Mouse (Mus musculus) lung, postnatal 14 days (tissue): ENCODE measurements around the gene Hps6.

ENCODE experiments used
- DNase-seq: peaks from one replicate; pipeline ENCODE4 v3.0.0; 2021

The Hps6 gene

DNA sequence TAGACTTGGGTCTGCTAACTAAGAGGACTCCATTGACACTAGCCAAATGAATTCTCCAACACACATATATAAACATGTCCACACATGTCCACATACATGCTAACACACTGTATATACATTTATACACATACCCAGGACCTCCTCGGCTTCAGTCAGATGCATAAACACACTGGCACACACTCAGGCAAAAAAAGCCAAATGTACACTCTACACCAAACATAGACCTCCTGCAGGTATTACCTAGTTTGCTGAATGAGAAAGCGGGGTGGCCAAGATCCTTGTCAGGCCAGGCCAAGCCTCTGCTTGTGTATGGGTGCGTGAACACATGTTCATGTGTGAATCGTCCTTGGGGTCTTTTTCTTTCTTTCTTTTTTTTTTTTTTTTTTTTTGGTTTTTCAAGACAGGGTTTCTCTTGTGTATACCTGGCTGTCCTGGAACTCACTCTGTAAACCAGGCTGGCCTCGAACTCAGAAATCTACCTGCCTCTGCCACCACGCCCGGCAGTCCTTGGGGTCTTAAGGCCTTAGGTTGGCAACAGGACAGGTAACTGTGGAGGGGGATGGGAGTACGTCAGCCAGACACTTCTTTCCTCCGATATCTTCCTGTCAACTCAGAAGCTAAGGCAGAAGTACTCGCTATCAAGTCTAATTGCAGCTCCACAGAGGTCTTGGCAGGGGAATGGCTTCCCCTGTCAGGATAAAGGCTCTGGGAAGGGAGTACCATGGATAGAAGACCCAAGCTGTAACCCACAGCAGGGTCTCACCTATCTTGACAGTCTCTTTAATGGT is 27.1 kb downstream of the Hps6 start:
- DNase-seq, result no peak

DNA sequence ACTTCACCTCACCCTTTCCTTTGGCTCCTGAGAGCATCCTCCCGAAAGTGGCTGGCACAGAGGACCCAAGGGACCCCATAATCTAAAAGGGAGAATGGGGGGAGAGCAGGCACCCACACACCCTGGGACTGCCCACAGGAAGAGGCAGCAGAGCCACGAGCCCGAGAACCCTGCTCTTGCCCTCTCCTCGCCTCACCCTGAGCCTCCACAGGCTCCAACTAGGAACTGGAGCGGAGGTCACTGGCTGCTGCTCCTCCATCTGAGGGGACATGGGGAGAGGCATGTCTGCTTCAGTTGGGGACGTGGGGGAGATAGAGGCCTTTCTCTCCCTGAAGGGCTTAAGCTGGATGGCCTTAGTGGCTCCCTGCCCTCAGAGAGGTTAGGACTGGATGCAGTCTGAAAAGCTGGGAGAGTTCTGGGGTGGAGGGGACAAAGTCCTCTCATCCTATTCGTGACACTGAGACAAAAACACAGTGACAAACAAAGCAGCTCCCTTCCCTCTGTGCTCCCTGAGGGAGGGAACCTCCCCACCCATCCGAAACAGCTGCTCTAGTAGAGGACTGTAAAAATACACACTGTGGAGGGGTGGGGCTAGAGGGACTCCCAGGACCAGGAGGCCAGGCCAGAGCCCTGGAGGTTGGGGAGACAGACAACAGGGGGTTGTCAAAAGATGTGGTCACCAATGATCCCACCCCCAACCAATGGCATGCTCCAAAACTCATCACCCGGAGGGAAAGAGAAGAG is 28.6 kb downstream of the Hps6 start:
- DNase-seq, result no peak

DNA sequence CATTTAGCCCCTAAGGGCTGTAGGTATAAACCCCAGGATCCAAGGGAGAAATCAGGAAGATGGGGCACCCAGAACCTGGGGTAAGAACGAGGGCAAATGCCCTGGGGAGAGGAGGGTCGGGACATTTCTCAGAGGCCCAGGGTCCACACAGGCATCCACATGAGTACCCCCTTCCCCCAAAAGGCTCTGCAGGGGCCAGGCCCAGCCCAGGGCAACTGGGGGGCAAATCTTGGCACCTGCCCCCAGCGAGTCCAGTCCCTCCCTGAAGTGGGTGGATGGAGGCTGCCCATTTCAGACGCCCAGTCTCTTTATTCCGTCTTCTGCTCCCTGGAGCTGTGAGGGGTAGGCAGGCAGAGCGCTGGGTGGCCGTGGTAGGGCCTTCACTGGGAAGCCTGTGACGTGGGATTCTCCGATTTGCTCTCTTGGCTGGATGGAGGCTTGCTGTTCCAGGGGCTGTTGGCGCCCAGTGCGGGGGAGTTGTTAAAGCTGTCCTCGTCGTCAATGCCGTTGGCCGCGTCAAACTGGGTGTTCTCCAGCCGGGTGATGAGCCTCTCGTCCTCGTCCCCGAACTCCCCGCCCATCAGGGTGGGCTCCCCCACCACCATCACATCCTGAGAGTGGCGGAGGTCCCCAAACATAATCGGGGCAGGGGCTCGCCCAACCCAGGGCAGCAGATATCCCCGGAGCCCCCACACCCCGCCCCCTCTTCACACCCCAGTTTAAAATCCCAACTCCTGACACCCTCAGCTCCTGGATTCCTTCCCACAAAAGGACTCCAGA is 29.6 kb downstream of the Hps6 start:
- DNase-seq, result no peak

DNA sequence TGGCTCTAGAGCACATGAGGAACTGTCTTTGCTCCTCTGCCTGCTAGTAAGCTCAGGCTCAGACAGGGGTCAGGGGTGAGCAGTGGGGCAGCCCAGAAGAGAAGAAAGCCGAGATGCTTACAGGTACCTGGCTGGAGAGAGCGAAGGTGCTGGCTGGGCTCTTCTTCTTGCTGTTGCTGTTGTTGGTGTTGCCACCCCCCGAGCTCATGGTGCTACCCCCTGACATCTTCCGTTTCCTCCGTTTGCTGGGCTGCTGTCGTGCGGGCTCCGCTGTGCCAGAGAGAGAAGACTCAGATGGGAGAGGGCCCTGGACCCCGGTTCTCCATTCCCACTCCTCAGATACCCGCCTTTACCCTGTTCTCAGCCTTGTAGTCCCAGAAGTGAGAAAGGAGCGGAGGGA is 30.6 kb downstream of the Hps6 start:
- DNase-seq, result no peak

DNA sequence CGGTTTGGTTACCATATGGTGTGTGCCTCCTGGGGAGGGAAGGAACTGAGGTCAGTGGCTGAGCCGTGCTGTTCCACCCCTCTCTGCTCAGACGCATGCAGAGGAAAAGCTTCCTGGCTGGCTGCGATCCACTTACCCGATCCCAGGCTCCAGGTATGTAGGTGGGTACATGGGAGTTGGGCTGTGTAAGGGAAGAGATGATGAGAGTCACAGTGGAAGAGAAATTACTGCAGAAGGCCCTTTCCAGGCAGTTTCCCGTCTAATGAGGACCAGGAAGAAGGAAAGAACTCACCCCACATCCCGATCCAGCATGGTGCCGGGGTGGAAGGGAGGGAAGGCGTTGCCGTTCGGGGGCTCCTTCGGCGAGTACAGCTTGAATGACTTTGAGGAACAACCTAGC is 32.7 kb downstream of the Hps6 start:
- no peak for DNase-seq

DNA sequence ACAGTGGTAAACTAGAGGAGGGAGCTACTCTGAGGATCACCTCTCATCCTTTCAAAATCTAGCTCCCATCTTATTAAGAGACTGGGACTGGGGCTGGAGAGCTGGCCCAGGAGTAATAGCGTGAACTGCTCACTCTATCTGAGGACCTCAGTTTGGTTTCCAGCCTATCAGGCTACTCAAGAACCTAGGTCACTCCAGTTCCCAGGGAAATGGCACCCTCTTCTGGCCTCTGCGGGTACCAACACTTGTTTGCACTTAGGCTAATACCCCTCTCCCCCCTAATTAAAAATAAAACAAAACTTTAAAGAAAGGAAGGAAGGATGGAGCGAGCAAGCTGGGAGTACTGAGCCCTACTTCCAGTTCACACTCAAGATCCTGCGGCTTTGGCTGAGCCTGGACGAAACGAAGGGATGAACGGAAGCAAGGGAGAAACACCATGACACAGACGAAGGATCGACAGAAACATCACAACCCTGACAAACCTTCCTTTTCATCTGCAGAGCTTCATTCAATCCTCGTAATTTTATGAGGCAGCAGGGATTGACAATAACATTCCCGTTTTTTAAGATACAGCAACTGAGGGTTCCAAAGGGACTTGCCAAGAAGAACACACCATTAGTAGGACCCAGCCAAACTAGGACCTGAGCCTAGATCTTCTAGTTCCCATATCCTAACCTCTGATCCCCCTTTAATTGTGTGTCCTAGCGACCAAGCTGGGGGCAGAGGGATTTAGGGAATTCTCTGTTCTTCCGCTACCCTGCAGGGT is 33.4 kb downstream of the Hps6 start:
- no peak for DNase-seq

DNA sequence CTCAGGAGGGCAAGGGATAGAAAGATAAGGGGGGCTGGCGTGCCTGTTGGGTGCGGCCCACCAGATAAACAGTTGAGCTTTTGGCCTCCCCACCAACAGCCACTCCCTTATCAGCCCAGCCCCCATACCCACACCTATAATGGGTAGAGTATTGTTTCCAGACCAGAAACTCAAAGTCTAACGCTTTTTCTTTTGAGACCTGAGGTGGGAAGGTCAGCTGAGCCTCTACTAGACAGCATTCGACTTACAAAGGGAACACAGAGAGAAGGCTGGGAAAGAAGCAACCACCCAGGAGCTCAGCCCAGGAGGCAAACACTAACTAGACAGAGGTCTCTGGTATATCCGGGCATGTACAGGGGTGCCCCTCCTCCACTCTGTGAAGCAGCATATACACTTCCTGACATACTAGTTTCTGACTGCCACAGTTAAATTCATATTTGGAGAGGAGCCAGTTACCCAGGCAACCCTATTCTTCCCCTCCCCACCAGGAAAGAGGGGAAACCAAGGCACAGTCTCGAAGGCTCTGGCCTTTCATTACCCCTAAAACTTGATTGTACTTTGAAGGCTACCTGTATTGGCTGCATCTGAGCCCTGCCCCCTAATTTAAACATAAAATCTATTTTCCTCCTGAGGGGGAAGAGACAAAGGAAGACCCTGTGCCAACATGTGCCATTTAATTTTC is 34.1 kb downstream of the Hps6 start:
- no peak for DNase-seq

DNA sequence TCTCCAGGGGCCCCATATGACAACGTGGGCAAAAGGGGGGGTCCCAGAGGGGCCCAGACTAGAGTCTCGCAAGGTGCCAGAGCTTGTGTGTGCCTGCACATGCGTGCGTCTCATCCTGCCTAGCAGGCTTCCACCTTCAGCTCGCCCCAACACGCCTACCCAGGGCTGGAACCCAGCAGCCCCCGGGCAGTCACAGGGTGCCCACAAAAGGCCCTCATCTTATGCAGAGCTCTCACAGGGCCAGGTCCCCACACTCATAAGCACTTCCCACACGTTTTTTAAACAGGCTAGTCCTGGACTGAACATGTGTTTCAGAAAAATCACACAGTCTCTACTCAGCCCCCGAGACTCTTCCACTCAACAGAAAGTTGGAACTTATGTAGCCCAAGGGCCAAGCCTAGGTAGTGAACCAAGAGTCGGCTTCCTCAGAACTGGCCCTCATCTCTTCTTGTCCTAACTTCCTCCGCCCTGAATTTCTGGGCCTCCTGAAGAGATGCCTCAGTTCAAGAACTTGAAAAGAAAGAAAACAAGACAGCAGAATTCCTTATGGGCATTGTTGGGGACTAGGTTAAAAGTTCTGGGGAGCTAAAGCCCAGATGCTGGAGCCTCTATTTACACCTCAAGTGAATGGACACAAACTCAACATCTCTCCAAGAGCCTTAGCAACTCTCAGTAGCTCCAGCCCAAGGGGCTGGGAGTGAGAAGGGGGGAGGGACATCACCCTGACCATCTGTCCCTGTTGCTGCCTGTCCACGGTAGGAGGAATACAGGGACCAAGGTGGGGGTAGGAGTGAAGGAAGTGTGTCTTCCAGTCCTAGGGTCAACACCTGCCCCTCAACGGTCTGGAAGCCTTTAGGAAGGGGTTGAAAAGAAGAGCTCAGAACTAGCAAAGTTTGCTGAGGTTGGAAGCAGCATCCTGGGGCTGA is 34.9 kb downstream of the Hps6 start:
- DNase-seq, result no peak

DNA sequence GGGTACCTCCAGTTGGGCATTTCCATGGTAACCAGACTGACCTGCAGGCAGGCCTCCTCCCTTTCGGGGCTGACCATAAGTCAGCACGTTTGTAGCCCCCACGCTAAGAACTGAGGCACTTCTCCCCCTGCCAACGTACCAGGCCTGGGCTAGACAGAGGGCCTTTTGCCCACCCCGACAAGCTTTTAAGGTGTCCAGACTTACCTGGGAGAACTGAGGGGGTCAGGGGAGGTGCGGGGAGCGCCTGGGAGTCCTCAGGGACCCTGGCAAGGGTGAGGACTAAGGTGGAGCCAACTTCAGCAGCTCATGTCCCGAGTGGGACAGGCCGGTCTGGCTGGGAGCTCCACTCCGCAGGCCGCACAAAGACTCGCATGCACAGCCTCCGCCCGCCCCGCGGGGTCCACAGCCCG is 35.5 kb downstream of the Hps6 start:
- no peak for DNase-seq

DNA sequence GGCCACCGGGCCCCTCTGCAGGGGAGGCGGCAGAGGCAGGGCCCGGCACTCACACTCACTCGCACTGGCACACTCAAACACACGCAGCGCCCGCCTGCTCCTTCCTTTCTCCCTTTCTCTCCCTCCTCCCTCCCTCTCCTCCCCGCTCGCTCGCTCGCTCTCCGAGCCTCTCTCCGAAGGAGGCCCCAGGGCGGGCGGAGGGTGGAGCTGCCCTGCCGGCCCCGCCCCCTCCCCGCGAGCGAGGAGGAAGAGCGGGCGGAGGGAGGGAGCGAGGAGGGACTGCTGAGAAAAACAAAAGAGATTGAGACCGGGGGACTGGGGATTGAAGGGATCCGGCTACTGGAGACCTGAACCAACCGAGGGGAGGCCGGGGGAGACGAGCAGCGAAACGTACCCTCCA is 36.2 kb downstream of the Hps6 start:
- peak; percentile 90 for DNase-seq

DNA sequence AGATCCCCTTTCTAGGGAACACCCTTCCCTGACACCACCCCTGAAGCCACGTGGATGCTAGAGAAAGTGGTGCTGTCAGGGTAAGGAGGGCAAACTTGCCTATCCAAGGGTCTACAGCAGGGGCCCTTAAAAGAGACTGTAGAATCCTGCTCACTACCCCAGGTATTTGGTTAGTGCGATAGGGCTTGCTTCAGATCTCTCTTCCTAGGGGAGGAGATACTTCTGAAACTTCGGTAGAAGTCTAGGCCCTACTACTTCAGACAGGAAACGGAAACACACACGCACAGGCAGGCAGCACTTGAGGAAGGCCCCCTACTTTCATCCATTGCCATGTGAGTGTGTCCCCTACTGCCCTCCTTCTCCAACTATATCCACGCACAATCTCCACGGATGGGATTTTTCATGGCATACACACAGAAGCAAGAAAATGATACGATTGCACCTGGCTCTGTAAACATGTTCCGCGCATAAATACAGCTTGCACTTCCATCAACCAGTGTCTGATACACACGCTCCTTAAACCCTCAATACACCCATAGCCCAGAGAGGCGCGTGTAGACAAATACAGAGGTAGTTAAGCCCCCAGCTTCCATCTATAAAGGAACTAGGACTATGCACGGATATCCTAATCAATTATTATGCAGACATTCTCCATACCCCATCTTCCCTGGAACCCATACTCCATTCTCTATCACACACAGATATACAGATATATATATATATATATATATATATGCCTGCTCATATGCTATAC is 37.0 kb downstream of the Hps6 start:
- no peak for DNase-seq

DNA sequence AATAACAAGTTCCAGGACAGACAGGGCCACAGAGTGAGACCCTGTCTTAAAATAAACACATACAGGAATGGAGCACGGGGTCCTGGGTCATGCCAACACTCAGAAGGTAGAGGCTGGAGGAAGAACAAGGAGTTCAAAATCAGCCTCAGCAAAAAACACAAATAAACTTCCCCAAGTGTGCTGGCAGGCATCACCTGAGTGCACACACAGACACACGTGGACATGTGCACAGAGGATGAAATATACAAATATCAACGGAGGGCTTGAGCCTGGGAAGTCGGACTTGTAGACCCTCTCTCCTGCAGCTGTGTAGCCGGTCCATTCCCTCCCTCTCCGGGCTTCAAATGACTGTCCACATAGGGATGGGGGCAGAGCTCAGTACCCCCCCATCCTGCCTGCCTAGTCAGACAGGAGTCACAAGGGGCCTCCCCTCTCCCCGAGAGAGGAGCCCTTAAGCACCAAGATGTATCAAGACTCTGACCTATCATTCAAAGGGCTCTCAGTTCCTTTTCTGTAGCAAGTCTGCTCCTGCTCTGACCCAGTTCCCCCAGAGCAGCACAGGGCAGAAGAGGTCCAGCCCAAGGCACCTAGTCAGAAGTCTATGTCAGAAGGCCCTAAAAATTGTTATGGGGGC is 38.1 kb downstream of the Hps6 start:
- DNase-seq, result no peak

DNA sequence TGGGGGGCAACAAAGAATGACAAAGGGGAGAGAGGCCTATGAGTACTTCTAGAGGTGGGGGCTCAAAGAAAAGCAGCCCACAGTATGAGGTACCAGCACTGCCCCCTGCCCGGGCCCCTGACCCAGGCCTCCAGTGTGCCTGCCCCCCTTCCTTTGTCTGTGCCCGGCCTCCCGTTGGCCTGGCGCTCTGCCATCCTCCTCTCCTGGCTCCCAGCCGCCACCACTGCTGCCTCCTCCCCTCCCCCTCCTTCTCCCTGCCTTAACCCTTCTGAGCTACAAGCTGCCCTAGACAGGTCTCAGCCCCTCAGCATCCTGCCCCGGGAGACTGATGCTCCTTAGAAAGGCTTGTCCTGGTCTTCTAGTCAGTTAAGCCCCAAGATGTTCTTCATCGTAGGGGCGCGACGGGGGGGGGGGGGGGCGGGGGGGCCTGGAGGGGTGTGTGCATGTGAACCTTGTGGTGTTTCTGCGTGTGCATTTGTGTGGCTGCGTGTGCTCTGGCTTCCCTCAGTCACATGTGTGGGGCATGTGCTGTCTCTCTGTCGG is 38.7 kb downstream of the Hps6 start:
- peak; percentile 94 for DNase-seq

DNA sequence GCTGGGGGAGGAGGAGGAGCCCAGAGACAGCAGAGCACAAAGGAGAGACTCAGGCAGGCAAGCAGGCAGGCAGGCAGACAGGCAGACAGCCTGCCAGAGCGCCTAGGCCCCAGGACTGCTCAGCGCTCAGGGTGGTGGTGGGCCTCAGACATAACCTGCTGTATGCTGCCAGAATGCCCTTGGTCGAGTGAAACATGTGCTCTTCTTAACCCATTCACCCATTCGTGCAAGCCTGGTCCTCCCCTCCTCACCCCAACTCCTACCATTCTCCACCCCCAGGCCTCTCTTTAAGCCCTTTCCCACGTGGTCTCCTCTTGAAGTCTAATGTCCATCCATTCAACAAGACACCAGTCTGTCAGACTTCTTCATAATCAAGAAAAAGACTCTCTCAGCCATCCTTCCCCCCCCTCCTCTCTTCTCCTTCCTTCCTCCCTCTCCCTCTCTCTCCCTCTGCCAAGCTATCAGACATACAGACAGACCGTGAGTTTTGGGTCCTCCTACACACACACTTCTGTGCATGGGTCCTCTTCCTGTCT is 39.2 kb downstream of the Hps6 start:
- DNase-seq, result no peak

DNA sequence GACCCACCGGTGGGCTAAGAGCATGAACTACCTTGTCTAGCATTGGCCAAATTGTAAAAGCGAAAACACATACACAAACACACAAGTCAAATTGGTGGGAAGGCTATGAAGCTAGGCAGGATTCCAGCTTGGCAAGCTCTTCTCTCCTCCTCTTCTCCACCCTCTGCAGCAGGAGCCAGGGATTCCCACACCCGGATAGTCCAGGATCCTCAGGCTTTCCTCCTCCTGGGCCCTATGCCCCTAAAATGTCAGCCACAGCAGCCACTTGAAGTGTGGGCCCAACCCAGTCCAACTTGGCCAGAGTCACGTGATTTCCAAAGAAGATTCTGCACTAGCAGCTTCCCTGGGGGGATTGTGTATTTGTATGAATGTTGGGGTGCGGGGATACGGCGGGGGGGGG is 40.1 kb downstream of the Hps6 start:
- DNase-seq, result peak; percentile 51

DNA sequence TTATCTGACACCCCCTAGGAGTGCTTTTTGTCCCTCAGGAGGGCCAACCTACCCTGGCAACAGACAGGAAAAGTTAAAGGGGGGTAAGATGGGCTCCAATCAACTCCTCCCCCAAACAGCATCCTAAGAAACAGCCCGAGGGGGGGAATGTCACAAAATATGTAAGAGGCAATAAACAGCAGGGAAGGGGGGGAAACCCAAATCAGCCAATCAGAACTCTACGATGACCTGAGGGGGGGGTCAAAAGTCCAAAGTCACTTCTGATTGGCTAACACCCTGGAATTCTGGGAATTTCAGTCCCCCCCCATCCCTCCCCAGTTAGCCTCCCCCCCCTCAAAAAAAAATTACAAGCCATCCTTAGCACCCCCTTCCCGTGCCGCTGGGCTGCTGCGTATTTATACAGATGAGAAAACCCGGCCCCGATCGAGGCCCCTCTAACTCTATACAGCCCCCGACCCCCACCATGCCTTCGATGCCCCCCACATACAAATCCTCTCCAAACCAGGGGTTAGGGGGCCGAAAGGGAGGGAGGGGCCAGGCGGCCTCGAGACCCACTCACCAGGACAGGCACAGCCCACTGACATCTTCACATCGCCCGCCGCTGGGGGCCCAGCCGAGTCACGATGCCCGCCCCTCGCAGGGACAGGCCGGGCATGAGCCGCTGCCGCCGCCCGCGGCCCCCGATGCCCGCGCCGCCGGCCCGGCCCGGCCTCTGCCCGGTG is 41.1 kb downstream of the Hps6 start, which contains the start of gene Pprc1:
Gene Pprc1 (plus strand): TSS at position 616 of the 722 bp plus-strand sequence.
- peak; percentile 50 for DNase-seq

DNA sequence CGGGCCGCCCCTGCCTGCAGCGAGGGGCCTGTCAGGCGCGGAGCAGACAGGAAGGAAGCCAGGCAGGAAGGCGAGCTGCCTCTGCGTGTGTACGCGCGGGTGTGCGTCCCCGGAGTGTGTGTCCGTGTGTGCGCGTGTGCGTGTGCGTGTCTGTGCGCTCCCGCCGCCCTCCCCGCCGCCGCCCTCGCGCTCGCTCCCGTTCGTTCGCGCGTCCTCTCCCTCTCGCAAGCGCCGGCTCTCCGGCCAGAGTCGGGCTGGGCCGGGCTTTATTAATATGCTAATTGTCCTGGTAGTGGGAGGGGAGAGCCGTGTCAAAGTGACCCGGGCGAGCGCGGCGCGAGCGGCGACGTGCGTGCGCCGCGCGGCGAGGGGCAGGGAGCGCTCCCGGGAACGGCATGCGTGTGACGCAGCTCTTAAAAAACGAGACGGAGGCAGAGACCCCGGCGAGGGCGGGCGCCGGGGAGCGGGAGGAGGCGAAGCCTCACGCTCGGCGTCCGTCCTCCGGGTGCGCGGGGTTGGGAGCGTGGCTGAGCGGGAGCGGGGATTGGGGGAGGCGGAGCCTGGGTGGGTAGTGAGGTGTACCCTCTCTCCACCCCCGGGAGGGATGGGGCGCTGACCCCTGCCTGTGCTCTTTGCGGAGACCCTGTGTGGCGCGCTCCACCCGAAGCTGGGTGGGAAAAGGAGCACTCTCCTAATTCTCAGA is 41.8 kb downstream of the Hps6 start, which contains the start of gene Ldb1:
Gene Ldb1 (minus strand): TSS at position 222 of the 703 bp plus-strand sequence.
- DNase-seq, result peak; percentile 85
